Mouse (Mus musculus): ENCODE results near the gene Tmigd3.

- TF ChIP-seq CTCF (IDR thresholded peaks at IDR 0.05; ENCODE audit: extremely low read depth, insufficient read depth, insufficient read length, insufficient replicate concordance): no peak
- TF ChIP-seq POLR2A (IDR thresholded peaks at IDR 0.05; ENCODE audit: low read depth, low read length): no peak
These were observed 11.4 kb downstream of the Tmigd3 start for GRCm38 (mm10) chr3:105882105-105882504.
